Mouse (Mus musculus) intestine, postnatal 0 days (tissue): ENCODE results near the gene Maff. TPM values are rescaled to one million over a fixed set of nuclear protein-coding genes. Genes with fewer than 3 reads are reported as not detected.

ENCODE experiments used
- ATAC-seq: fragments of 200-750 bp; cut with Nextera tagmentation; 2 replicates; pipeline ENCODE4 v1.8.0; 2017; ENCODE audit warnings: mild to moderate bottlenecking, moderate TSS enrichment, moderate library complexity
- H3K27ac ChIP-seq: fragments of 300-500 bp; sonication (generic); 2 replicates; pipeline ENCODE4 v1.5.1; 2014; ENCODE audit warnings: mild to moderate bottlenecking, low read depth, low read length, moderate library complexity
- H3K27me3 ChIP-seq: fragments of 300-500 bp; sonication (generic); replicated peaks from 2 replicates; pipeline ENCODE4 v1.6.1; 2014; ENCODE audit warnings: low read length, mixed read lengths; ENCODE audit not compliant: control insufficient read depth, insufficient read depth
- H3K36me3 ChIP-seq: fragments of 300-500 bp; sonication (generic); 2 replicates; pipeline ENCODE4 v1.6.1; 2014; ENCODE audit warnings: mild to moderate bottlenecking, moderate library complexity; ENCODE audit not compliant: control insufficient read depth, insufficient read depth
- H3K4me1 ChIP-seq: fragments of 300-500 bp; sonication (generic); replicated peaks from 2 replicates; pipeline ENCODE4 v1.6.1; 2014; ENCODE audit warnings: antibody characterized with exemption, low read length, mixed read lengths; ENCODE audit not compliant: control insufficient read depth, insufficient read depth
- H3K4me2 ChIP-seq: fragments of 300-500 bp; sonication (generic); replicated peaks from 2 replicates; pipeline ENCODE4 v1.6.1; 2014; ENCODE audit warnings: low read depth, mild to moderate bottlenecking, moderate library complexity
- H3K4me3 ChIP-seq: fragments of 300-500 bp; sonication (generic); 2 replicates; pipeline ENCODE4 v1.5.1; 2014; ENCODE audit warnings: low read depth, low read length
- H3K9ac ChIP-seq: fragments of 300-500 bp; sonication (generic); 2 replicates; pipeline ENCODE4 v1.6.1; 2014; ENCODE audit warnings: mild to moderate bottlenecking, low read depth, low read length
- H3K9me3 ChIP-seq: fragments of 300-500 bp; sonication (generic); 2 replicates; pipeline ENCODE4 v1.6.1; 2016; ENCODE audit warnings: mixed run types; ENCODE audit not compliant: control insufficient read depth
- CTCF ChIP-seq: sonication (generic); IDR thresholded peaks from 2 replicates; pipeline ENCODE4 v1.5.1; 2016; ENCODE audit warnings: low read depth, mild to moderate bottlenecking, control low read depth, antibody characterized with exemption, moderate library complexity
- WGBS: fragments of 180-500 bp; shearing (Covaris S2); extraction: QIAGEN DNeasy Blood & Tissue Kit; methylation state at CpG from one replicate; pipeline ENCODE4 v1.1.7; 2014; 5-methylcytosine and 5-hydroxymethylcytosine counted together
- polyA plus RNA-seq: library from polyadenylated mRNA; unstranded; fragments of >200 nt; fragmentation: Nextera tagmentation; extraction: Ambion mirVana; gene quantifications from 2 replicates; pipeline ENCODE4 v1.2.1, GENCODE M21; 2015

Maff gene
- polyA plus RNA-seq, 1 experiment from 2014 or later: 6.6 TPM

GRCm38 (mm10) chr15:79387611-79388010, 41.2 kb downstream of the Maff start:
- no peaks in the 10 kb centered on the region for H3K36me3 ChIP-seq
- no peak for TF ChIP-seq CTCF
- no peak overlapping the region for H3K4me2 ChIP-seq
- no peak overlapping the region for H3K9ac ChIP-seq
- peak overlapping the region; percentile 85 for H3K27ac ChIP-seq
- WGBS: 70% methylated on average over 7 of the region's 7 CpGs
- no peaks in the 10 kb centered on the region for H3K27me3 ChIP-seq
- peaks cover 35% of the 10 kb centered on the region for H3K4me1 ChIP-seq
- no peaks in the 10 kb centered on the region for H3K9me3 ChIP-seq
- ATAC-seq: no peak
- H3K4me3 ChIP-seq: no peak overlapping the region

GRCm38 (mm10) chr15:79388171-79388570, 41.8 kb downstream of the Maff start:
- H3K27me3 ChIP-seq: no peaks in the 10 kb centered on the region
- no peaks in the 10 kb centered on the region; the same call in 1 of the 2 replicates for H3K36me3 ChIP-seq
- H3K4me1 ChIP-seq: peaks cover 35% of the 10 kb centered on the region
- H3K27ac ChIP-seq: peak overlapping the region; percentile 85
- TF ChIP-seq CTCF: no peak
- peak; percentile 62 for ATAC-seq
- no peak overlapping the region for H3K4me3 ChIP-seq
- WGBS: 28% methylated on average over 6 of the region's 6 CpGs
- no peaks in the 10 kb centered on the region for H3K9me3 ChIP-seq
- no peak overlapping the region for H3K9ac ChIP-seq
- H3K4me2 ChIP-seq: 0 out of 2 replicates have a peak overlapping the region, but pooled peaks have one; percentile 1

GRCm38 (mm10) chr15:79390434-79390833, 44.0 kb downstream of the Maff start:
- no peak overlapping the region for H3K4me2 ChIP-seq
- H3K27ac ChIP-seq: peak overlapping the region; percentile 82
- 44% methylated on average over 6 of the region's 6 CpGs for WGBS
- H3K4me3 ChIP-seq: no peak overlapping the region
- ATAC-seq: peak; percentile 84
- no peaks in the 10 kb centered on the region for H3K27me3 ChIP-seq
- H3K9me3 ChIP-seq: no peaks in the 10 kb centered on the region
- TF ChIP-seq CTCF: no peak
- no peaks in the 10 kb centered on the region; the same call in 1 of the 2 replicates for H3K36me3 ChIP-seq
- no peak overlapping the region for H3K9ac ChIP-seq
- peaks cover 39% of the 10 kb centered on the region for H3K4me1 ChIP-seq

- Histone ChIP-seq H3K9ac (no peak overlapping the region), H3K9me3 (no peaks in the 10 kb centered on the region), H3K4me3 (no peak overlapping the region), H3K4me1 (peaks cover 39% of the 10 kb centered on the region), H3K4me2 (no peak overlapping the region), H3K27ac (peak overlapping the region; percentile 29; the same call in 1 of the 2 replicates), H3K36me3 (no peaks in the 10 kb centered on the region; the same call in 1 of the 2 replicates), H3K27me3 (no peaks in the 10 kb centered on the region)
- TF ChIP-seq CTCF: no peak
- 34% methylated on average over 7 of the region's 7 CpGs for WGBS
- no peak for ATAC-seq
Measured at GRCm38 (mm10) chr15:79391447-79392093, 45.1 kb downstream of the Maff start.

- Histone ChIP-seq H3K36me3 (no peaks in the 10 kb centered on the region; the same call in 1 of the 2 replicates), H3K9ac (no peak overlapping the region), H3K27me3 (no peaks in the 10 kb centered on the region), H3K27ac (peak overlapping the region; percentile 29; the same call in 1 of the 2 replicates), H3K9me3 (no peaks in the 10 kb centered on the region), H3K4me3 (no peak overlapping the region), H3K4me2 (no peak overlapping the region), H3K4me1 (peaks cover 39% of the 10 kb centered on the region)
- no peak for ATAC-seq
- no peak for TF ChIP-seq CTCF
- WGBS: 65% methylated on average over 5 of the region's 5 CpGs
Measured at GRCm38 (mm10) chr15:79392527-79392926, 46.1 kb downstream of the Maff start.

GRCm38 (mm10) chr15:79393101-79393500, 46.7 kb downstream of the Maff start:
- Histone ChIP-seq H3K9ac (no peak overlapping the region), H3K4me1 (peaks cover 35% of the 10 kb centered on the region), H3K4me2 (no peak overlapping the region), H3K27ac (0 out of 2 replicates have a peak overlapping the region, but pooled peaks have one; percentile 7), H3K27me3 (no peaks in the 10 kb centered on the region), H3K9me3 (no peaks in the 10 kb centered on the region), H3K36me3 (no peaks in the 10 kb centered on the region; the same call in 1 of the 2 replicates), H3K4me3 (no peak overlapping the region)
- WGBS: 81% methylated on average over 6 of the region's 6 CpGs
- ATAC-seq: no peak
- TF ChIP-seq CTCF: no peak
